16 mouse cellular contexts compared by ENCODE assay signal in the genomic region with DNA sequence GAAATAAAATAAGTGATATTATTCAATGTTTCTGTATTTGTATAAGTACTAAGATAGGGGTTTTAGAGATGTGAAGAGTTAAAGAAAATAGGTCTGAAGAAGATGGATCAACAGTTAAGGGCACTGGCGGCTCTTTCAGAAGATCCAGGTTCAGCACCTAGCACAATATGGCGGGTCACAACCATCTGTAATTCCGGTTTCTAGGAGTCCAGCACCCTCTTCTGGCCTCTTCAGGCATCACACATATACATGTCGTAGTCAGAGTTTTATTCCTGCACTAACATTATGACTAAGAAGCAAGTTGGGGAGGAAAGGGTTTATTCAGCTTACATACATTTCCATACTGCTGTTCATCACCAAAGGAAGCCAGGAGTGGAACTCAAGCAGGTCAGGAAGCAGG. TPM values are rescaled to one million over a fixed set of nuclear protein-coding genes. Genes with fewer than 3 reads are reported as not detected.
DNase-seq lines count a peak whose midpoint lies in the region; ATAC-seq and TF ChIP-seq lines count a peak whose summit lies in the region.
"Had no signal": no experiment of that assay in that cellular context is flagged by ENCODE, and none has a peak within 500 bp of the region (broad histone marks: within the 10 kb centered on the region; RNA-seq: fewer than 3 reads in every experiment).

No protein-coding gene starts in this region.

- DNase-seq in lung, postnatal 0 days (ENCODE audit: low spot score), result no peak
- DNase-seq in lung, adult 2 months, result no peak
- peak; percentile 13 for DNase-seq in CH12.LX (ENCODE audit: extremely low read depth)
- peak; percentile 31 for DNase-seq in MEL-GATA-1-ER (ENCODE audit: extremely low read depth, low read depth)
- DNase-seq in frontal cortex, postnatal 25 days (ENCODE audit: low spot score in 2 of 2), result no peak
- DNase-seq: cerebellum, adult 11-12 months; heart, adult 18-20 months; heart, postnatal 36 days; kidney, postnatal 4 days had no signal

- ATAC-seq in lung, postnatal 0 days, result no peak
- ATAC-seq in neutrophil, adult 5-6 weeks (ENCODE audit: extremely low read depth, insufficient number of reproducible peaks, low FRiP score, poor library complexity, severe bottlenecking), result peak; percentile 60; the same call in 1 of the 2 replicates
- ATAC-seq in erythroblast, adult 5-6 weeks (replicated peaks; ENCODE audit: low FRiP score, poor library complexity, severe bottlenecking), result no peak
- ATAC-seq: intestine, embryonic 15.5 days had no signal

- TF ChIP-seq RAD21 in CH12.LX (IDR thresholded peaks at IDR 0.05; ENCODE audit: low read depth, low read length), result peak; percentile 29

- no peaks in the 10 kb centered on the region for H3K36me3 ChIP-seq in lung, postnatal 0 days (ENCODE audit: insufficient read depth, low read length)
- no peaks in the 10 kb centered on the region for H3K36me3 ChIP-seq in CH12.LX (replicated peaks in 1 of 2; ENCODE audit: control insufficient read depth in 1 of 2, insufficient read depth in 1 of 2, low read length in 1 of 2)
- H3K36me3 ChIP-seq: intestine, embryonic 15.5 days had no signal

- no peak overlapping the region for H3K4me3 ChIP-seq in lung, postnatal 0 days (ENCODE audit: low read depth, low read length)
- no peak overlapping the region for H3K4me3 ChIP-seq in lung, adult 2 months (replicated peaks; ENCODE audit: extremely low read depth, low read depth, low read length)
- H3K4me3 ChIP-seq in CH12.LX (replicated peaks in 1 of 3; ENCODE audit: low read depth in 2 of 3, low read length in 2 of 3, poor library complexity in 1 of 3), result no peak overlapping the region
- H3K4me3 ChIP-seq: intestine, embryonic 15.5 days; megakaryocyte, embryonic 14.5 days; myocyte had no signal

- H3K79me2 ChIP-seq in CH12.LX (replicated peaks; ENCODE audit: control insufficient read depth, extremely low read depth, insufficient read depth, poor library complexity, severe bottlenecking), result no peaks in the 10 kb centered on the region

- no peak overlapping the region for H3K27ac ChIP-seq in lung, postnatal 0 days (ENCODE audit: low read length)
- H3K27ac ChIP-seq in CH12.LX (ENCODE audit: insufficient read depth, low read depth), result no peak overlapping the region
- H3K27ac ChIP-seq: intestine, embryonic 15.5 days had no signal

- TF ChIP-seq EP300 in lung, postnatal 0 days (IDR thresholded peaks at IDR 0.05), result no peak
- TF ChIP-seq EP300 in CH12.LX (IDR thresholded peaks at IDR 0.05; ENCODE audit: low read length), result no peak

- no peak for TF ChIP-seq POLR2A in lung, adult 2 months (IDR thresholded peaks at IDR 0.05; ENCODE audit: borderline replicate concordance, extremely low read depth, low read depth, low read length)
- no peak for TF ChIP-seq POLR2A in CH12.LX (IDR thresholded peaks at IDR 0.05; ENCODE audit: low read depth, low read length)

- 71% methylated on average over 4 of the region's 4 CpGs for WGBS in lung, postnatal 0 days
- WGBS in lung, adult 2 months, result 66% methylated on average over 4 of the region's 4 CpGs

- in situ Hi-C loops in CH12.LX (cut with MboI; ENCODE audit: low pct_ligation_motif_present, low pct_unique_long_range_greater_than_20kb, low sequenced_read_pairs), result no loop called here

- TF ChIP-seq CTCF in lung, postnatal 0 days (IDR thresholded peaks at IDR 0.05), result peak; percentile 52
- no peak for TF ChIP-seq CTCF in lung, adult 2 months (IDR thresholded peaks at IDR 0.05; ENCODE audit: insufficient read depth, low read length)
- peak in 1 of 2 experiments; percentile 44; a peak in 2 of 4 replicates for TF ChIP-seq CTCF in CH12.LX (conservative IDR thresholded peaks at IDR 0.05 in 1 of 2, IDR thresholded peaks at IDR 0.05 in 1 of 2; ENCODE audit: low read depth in 2 of 2, low read length in 2 of 2)

- no peak overlapping the region for H3K9ac ChIP-seq in lung, postnatal 0 days (replicated peaks; ENCODE audit: low read depth)
- H3K9ac ChIP-seq in CH12.LX (ENCODE audit: insufficient read depth, low read depth), result no peak overlapping the region
- H3K9ac ChIP-seq: intestine, embryonic 15.5 days had no signal

- no peaks in the 10 kb centered on the region for H3K4me1 ChIP-seq in lung, postnatal 0 days (ENCODE audit: insufficient read depth, low read depth, low read length)
- H3K4me1 ChIP-seq in lung, adult 2 months (ENCODE audit: control insufficient read depth, insufficient read depth, low read length), result no peaks in the 10 kb centered on the region
- H3K4me1 ChIP-seq in CH12.LX (ENCODE audit: control insufficient read depth in 1 of 2, insufficient read depth in 2 of 2), result no peaks in the 10 kb centered on the region; a peak in 1 of 4 replicates
- H3K4me1 ChIP-seq: intestine, embryonic 15.5 days; megakaryocyte, embryonic 14.5 days had no signal

- no peak overlapping the region for H3K4me2 ChIP-seq in lung, postnatal 0 days (replicated peaks; ENCODE audit: low read depth, low read length)
- H3K4me2 ChIP-seq in CH12.LX (ENCODE audit: insufficient read depth, low read depth, poor library complexity, severe bottlenecking), result no peak overlapping the region
- H3K4me2 ChIP-seq: intestine, embryonic 15.5 days had no signal

- H3K27me3 ChIP-seq in lung, postnatal 0 days (replicated peaks; ENCODE audit: insufficient read depth, low read length), result no peaks in the 10 kb centered on the region
- no peaks in the 10 kb centered on the region for H3K27me3 ChIP-seq in CH12.LX (replicated peaks)
- H3K27me3 ChIP-seq: intestine, embryonic 15.5 days had no signal

- dilution Hi-C loops in CH12.LX (cut with MboI; ENCODE audit: extremely low pct_ligation_motif_present, extremely low pct_unique_long_range_greater_than_20kb, low sequenced_read_pairs), result no loop called here

- H3K9me3 ChIP-seq in lung, postnatal 0 days (ENCODE audit: low read length), result no peaks in the 10 kb centered on the region
- H3K9me3 ChIP-seq in CH12.LX (replicated peaks; ENCODE audit: low read length), result no peaks in the 10 kb centered on the region
- H3K9me3 ChIP-seq: intestine, embryonic 15.5 days had no signal

TF ChIP-seq in CH12.LX, 34 proteins besides CTCF, POLR2A, EP300 and RAD21:
- TF ChIP-seq SMC3 (IDR thresholded peaks at IDR 0.05; ENCODE audit: low read depth, low read length) (peak; percentile 30), JUN (IDR thresholded peaks at IDR 0.05; ENCODE audit: insufficient read depth, low read depth, low read length) (no peak), JUND (conservative IDR thresholded peaks at IDR 0.05; ENCODE audit: low read depth, low read length) (no peak)

RNA-seq across cellular contexts. Expression of gene Fam221a, which starts 12.4 kb away (rescaled TPM):
- 17.0 and 20.5 TPM in 2 replicates for polyA plus RNA-seq in lung, postnatal 0 days (2015; fragmentation: Nextera tagmentation; extraction: Ambion mirVana)
- polyA plus RNA-seq in lung, adult 2 months (2012; rRNA removed), result 8.6 and 11.6 TPM in 2 replicates
- total RNA-seq in CH12.LX (2012; rRNA removed), result not detected in 2 replicates
- not detected in 2 replicates for total RNA-seq in CH12.LX (2014; rRNA removed)
- polyA plus RNA-seq in CH12.LX (2012; ENCODE audit: insufficient read length, low read depth), result not detected in 2 replicates
- 1.7 and 2.2 TPM in 2 replicates for total RNA-seq in neutrophil, adult 5-6 weeks (2017)
- 2.7 and 2.9 TPM in 2 replicates for total RNA-seq in erythroblast, adult 5-6 weeks (2015; ENCODE audit: low replicate concordance)
- 1.1 and 2.2 TPM in 2 replicates for total RNA-seq in erythroblast, adult 5-6 weeks (2017; ENCODE audit: low replicate concordance)

RNA-seq across cellular contexts. Expression of gene Ccdc126, which starts 36.1 kb away (rescaled TPM):
- polyA plus RNA-seq in lung, postnatal 0 days (2015; fragmentation: Nextera tagmentation; extraction: Ambion mirVana), result 14.8 and 15.4 TPM in 2 replicates
- polyA plus RNA-seq in lung, adult 2 months (2012; rRNA removed), result 5.0 and 5.7 TPM in 2 replicates
- total RNA-seq in CH12.LX (2012; rRNA removed), result 2.1 and 2.3 TPM in 2 replicates
- 6.1 and 6.3 TPM in 2 replicates for total RNA-seq in CH12.LX (2014; rRNA removed)
- polyA plus RNA-seq in CH12.LX (2012; ENCODE audit: insufficient read length, low read depth), result 2.8 TPM in 2 replicates
- 22.1 and 24.9 TPM in 2 replicates for total RNA-seq in neutrophil, adult 5-6 weeks (2017)
- 3.3 TPM in 1 of 2 replicates, not detected in the other for total RNA-seq in erythroblast, adult 5-6 weeks (2015; ENCODE audit: low replicate concordance)
- 0.68 and 0.70 TPM in 2 replicates for total RNA-seq in erythroblast, adult 5-6 weeks (2017; ENCODE audit: low replicate concordance)

RNA-seq across cellular contexts. Expression of gene Stk31, which starts 40.2 kb away (rescaled TPM):
- not detected in 2 replicates for polyA plus RNA-seq in lung, postnatal 0 days (2015; fragmentation: Nextera tagmentation; extraction: Ambion mirVana)
- not detected in 2 replicates for polyA plus RNA-seq in lung, adult 2 months (2012; rRNA removed)
- total RNA-seq in CH12.LX (2012; rRNA removed) (not detected in 2 replicates), CH12.LX (2014; rRNA removed) (not detected in 2 replicates)
- polyA plus RNA-seq in CH12.LX (2012; ENCODE audit: insufficient read length, low read depth), result not detected in 2 replicates
- 0.70 TPM in 1 of 2 replicates, not detected in the other for total RNA-seq in neutrophil, adult 5-6 weeks (2017)
- total RNA-seq in erythroblast, adult 5-6 weeks (2015; ENCODE audit: low replicate concordance), result not detected in 2 replicates
- total RNA-seq in erythroblast, adult 5-6 weeks (2017; ENCODE audit: low replicate concordance), result not detected in 2 replicates
- total RNA-seq: liver, adult 2 months had no signal
- polyA plus RNA-seq: liver, adult 2 months; myocyte; stomach, embryonic 16.5 days had no signal

Comparison
In these comparisons a context has a peak if more than half of its experiments do, and no peak if none do; other contexts are left out.
1. DNase-seq: peak in CH12.LX (single experiment) and MEL-GATA-1-ER (single experiment); none in lung, postnatal 0 days (single experiment), lung, adult 2 months (single experiment) and frontal cortex, postnatal 25 days (0 of 2).